Mouse (Mus musculus) lung, embryonic 16.5 days (tissue): ENCODE measurements at regions not wholly inside any gene's neighbourhood (a gene's known extent, or its start where the extent isn't known, plus 50 kb on each side); places are given as distances from the start of the nearest gene placed in this dataset.

ENCODE experiments used
- ATAC-seq: fragments of 200-750 bp; cut with Nextera tagmentation; 2 replicates; pipeline ENCODE4 v1.8.0; 2017; ENCODE audit warnings: low read depth, mild to moderate bottlenecking, moderate library complexity
- H3K27ac ChIP-seq: fragments of 300-500 bp; sonication (generic); 2 replicates; pipeline ENCODE4 v1.5.1; 2014; ENCODE audit warnings: mild to moderate bottlenecking, control low read depth, low read length
- H3K27me3 ChIP-seq: fragments of 300-500 bp; sonication (generic); 2 replicates; pipeline ENCODE4 v1.6.1; 2014; ENCODE audit warnings: low read depth, low read length, mixed read lengths; ENCODE audit not compliant: control insufficient read depth, insufficient read depth
- H3K36me3 ChIP-seq: fragments of 300-500 bp; sonication (generic); 2 replicates; pipeline ENCODE4 v1.6.1; 2014; ENCODE audit warnings: low read length; ENCODE audit not compliant: control insufficient read depth, insufficient read depth
- H3K4me1 ChIP-seq: fragments of 300-500 bp; sonication (generic); replicated peaks from 2 replicates; pipeline ENCODE4 v1.6.1; 2014; ENCODE audit warnings: low read length, mixed read lengths; ENCODE audit not compliant: control insufficient read depth, insufficient read depth
- H3K4me2 ChIP-seq: fragments of 300-500 bp; sonication (generic); 2 replicates; pipeline ENCODE4 v1.6.1; 2014; ENCODE audit warnings: low read depth, low read length, control low read depth
- H3K4me3 ChIP-seq: fragments of 300-500 bp; sonication (generic); 2 replicates; pipeline ENCODE4 v1.5.1; 2014; ENCODE audit warnings: mild to moderate bottlenecking, low read length, control low read depth
- H3K9ac ChIP-seq: fragments of 300-500 bp; sonication (generic); 2 replicates; pipeline ENCODE4 v1.6.1; 2014; ENCODE audit warnings: low read length, control low read depth
- H3K9me3 ChIP-seq: fragments of 300-500 bp; sonication (generic); 2 replicates; pipeline ENCODE4 v1.6.1; 2016; ENCODE audit warnings: low read length; ENCODE audit not compliant: control insufficient read depth
- WGBS: fragments of 180-500 bp; shearing (Covaris S2); extraction: QIAGEN DNeasy Blood & Tissue Kit; methylation state at CpG from one replicate; pipeline ENCODE4 v1.1.7; 2014; 5-methylcytosine and 5-hydroxymethylcytosine counted together

- Histone ChIP-seq H3K27me3 (no peaks in the 10 kb centered on the region), H3K4me1 (no peaks in the 10 kb centered on the region; the same call in 1 of the 2 replicates), H3K36me3 (no peaks in the 10 kb centered on the region), H3K27ac (no peak overlapping the region), H3K4me3 (no peak overlapping the region), H3K4me2 (no peak overlapping the region), H3K9ac (no peak overlapping the region), H3K9me3 (no peaks in the 10 kb centered on the region)
- 80% methylated on average over 5 of the region's 5 CpGs for WGBS
- ATAC-seq = no peak
These were observed 122.8 kb upstream of the Efna5 start for GRCm38 (mm10) chr17:63003911-63004310.

GRCm38 (mm10) chr17:63002729-63003128 is 121.6 kb upstream of the Efna5 start:
- Histone ChIP-seq H3K36me3 (no peaks in the 10 kb centered on the region), H3K27me3 (no peaks in the 10 kb centered on the region), H3K4me1 (no peaks in the 10 kb centered on the region), H3K9ac (no peak overlapping the region), H3K4me3 (no peak overlapping the region), H3K9me3 (no peaks in the 10 kb centered on the region), H3K27ac (no peak overlapping the region), H3K4me2 (no peak overlapping the region)
- no peak for ATAC-seq
- WGBS = 93% methylated on average over 4 of the region's 4 CpGs

GRCm38 (mm10) chr17:63001898-63002297 is 120.8 kb upstream of the Efna5 start:
- H3K36me3 ChIP-seq = no peaks in the 10 kb centered on the region
- H3K9ac ChIP-seq = no peak overlapping the region
- H3K27ac ChIP-seq = no peak overlapping the region
- ATAC-seq = no peak
- no peak overlapping the region for H3K4me2 ChIP-seq
- no peaks in the 10 kb centered on the region for H3K27me3 ChIP-seq
- H3K4me3 ChIP-seq = no peak overlapping the region
- H3K9me3 ChIP-seq = no peaks in the 10 kb centered on the region
- 33% methylated on average over 2 of the region's 2 CpGs for WGBS
- no peaks in the 10 kb centered on the region for H3K4me1 ChIP-seq

- H3K27ac ChIP-seq = no peak overlapping the region
- H3K27me3 ChIP-seq = no peaks in the 10 kb centered on the region
- no peak overlapping the region for H3K9ac ChIP-seq
- no peak overlapping the region for H3K4me2 ChIP-seq
- no peak for ATAC-seq
- no peaks in the 10 kb centered on the region for H3K9me3 ChIP-seq
- no peaks in the 10 kb centered on the region for H3K36me3 ChIP-seq
- no peak overlapping the region for H3K4me3 ChIP-seq
- WGBS = 66% methylated on average over 5 of the region's 5 CpGs
- no peaks in the 10 kb centered on the region for H3K4me1 ChIP-seq
These were observed 116.6 kb upstream of the Efna5 start for GRCm38 (mm10) chr17:62997691-62998090.

GRCm38 (mm10) chr17:62995316-62995715 is 114.2 kb upstream of the Efna5 start:
- H3K4me1 ChIP-seq = no peaks in the 10 kb centered on the region
- H3K27ac ChIP-seq = no peak overlapping the region
- no peak overlapping the region for H3K9ac ChIP-seq
- no peaks in the 10 kb centered on the region for H3K27me3 ChIP-seq
- WGBS = 51% methylated on average over 3 of the region's 3 CpGs
- no peak overlapping the region for H3K4me3 ChIP-seq
- ATAC-seq = no peak
- H3K9me3 ChIP-seq = no peaks in the 10 kb centered on the region
- no peak overlapping the region for H3K4me2 ChIP-seq
- H3K36me3 ChIP-seq = no peaks in the 10 kb centered on the region

GRCm38 (mm10) chr17:62992977-62993376 is 111.9 kb upstream of the Efna5 start:
- Histone ChIP-seq H3K4me2 (no peak overlapping the region), H3K9ac (no peak overlapping the region), H3K27ac (no peak overlapping the region), H3K4me3 (no peak overlapping the region), H3K4me1 (no peaks in the 10 kb centered on the region), H3K9me3 (no peaks in the 10 kb centered on the region), H3K27me3 (no peaks in the 10 kb centered on the region), H3K36me3 (no peaks in the 10 kb centered on the region)
- no peak for ATAC-seq
- WGBS = 80% methylated on average over 2 of the region's 2 CpGs

- Histone ChIP-seq H3K9me3 (peaks cover 3% of the 10 kb centered on the region; the same call in 1 of the 2 replicates), H3K27ac (no peak overlapping the region), H3K4me3 (no peak overlapping the region), H3K27me3 (no peaks in the 10 kb centered on the region), H3K4me1 (no peaks in the 10 kb centered on the region), H3K9ac (no peak overlapping the region), H3K4me2 (no peak overlapping the region), H3K36me3 (no peaks in the 10 kb centered on the region)
- 80% methylated on average over 6 of the region's 6 CpGs for WGBS
- ATAC-seq = no peak
These were observed 105.2 kb upstream of the Efna5 start for GRCm38 (mm10) chr17:62986304-62986703.

GRCm38 (mm10) chr17:62980337-62980736 is 99.2 kb upstream of the Efna5 start:
- H3K36me3 ChIP-seq = no peaks in the 10 kb centered on the region
- H3K4me1 ChIP-seq = peaks cover 7% of the 10 kb centered on the region; the same call in 1 of the 2 replicates
- peaks cover 3% of the 10 kb centered on the region; the same call in 1 of the 2 replicates for H3K9me3 ChIP-seq
- no peaks in the 10 kb centered on the region for H3K27me3 ChIP-seq
- H3K27ac ChIP-seq = no peak overlapping the region
- 26% methylated on average over 3 of the region's 3 CpGs for WGBS
- H3K4me3 ChIP-seq = no peak overlapping the region
- no peak overlapping the region for H3K9ac ChIP-seq
- no peak for ATAC-seq
- H3K4me2 ChIP-seq = no peak overlapping the region

GRCm38 (mm10) chr17:62977561-62977960 is 96.4 kb upstream of the Efna5 start:
- 33% methylated on average over 4 of the region's 4 CpGs for WGBS
- H3K4me2 ChIP-seq = no peak overlapping the region

GRCm38 (mm10) chr17:62977136-62977535 is 96.0 kb upstream of the Efna5 start:
- Histone ChIP-seq H3K27ac (no peak overlapping the region), H3K4me3 (no peak overlapping the region), H3K9ac (no peak overlapping the region), H3K9me3 (no peaks in the 10 kb centered on the region), H3K4me1 (peaks cover 7% of the 10 kb centered on the region; the same call in 1 of the 2 replicates), H3K4me2 (peak overlapping the region; percentile 25; the same call in 1 of the 2 replicates), H3K27me3 (no peaks in the 10 kb centered on the region), H3K36me3 (no peaks in the 10 kb centered on the region)
- WGBS = 35% methylated on average over 4 of the region's 4 CpGs
- ATAC-seq = peak; percentile 54; the same call in 1 of the 2 replicates

More at GRCm38 (mm10) chr17:62977561-62977960, 96.4 kb upstream of the Efna5 start:
- no peak overlapping the region for H3K9ac ChIP-seq
- H3K27me3 ChIP-seq = no peaks in the 10 kb centered on the region
- peaks cover 7% of the 10 kb centered on the region; the same call in 1 of the 2 replicates for H3K4me1 ChIP-seq
- no peaks in the 10 kb centered on the region for H3K36me3 ChIP-seq
- no peak overlapping the region for H3K4me3 ChIP-seq
- no peaks in the 10 kb centered on the region for H3K9me3 ChIP-seq
- ATAC-seq = 0 out of 2 replicates have a peak, but pooled peaks have one; percentile 28
- no peak overlapping the region for H3K27ac ChIP-seq
